Mouse (Mus musculus): ENCODE data around the gene Calr4. TPM values are rescaled to one million over a fixed set of nuclear protein-coding genes. Genes with fewer than 3 reads are reported as not detected.

Gene Calr4
- polyA plus RNA-seq, 1 experiment from 2014 or later: not detected

Other genes with a start within 250 kb of the Calr4 start
- 67.0 and 69.2 TPM in 2 replicates for gene Nrd1, start 233.8 kb upstream of the Calr4 start, polyA plus RNA-seq (2016; fragmentation: Nextera tagmentation; extraction: Ambion mirVana)
- 59.5 and 66.7 TPM in 2 replicates for gene Osbpl9, start 32.2 kb upstream of the Calr4 start, polyA plus RNA-seq (2016; fragmentation: Nextera tagmentation; extraction: Ambion mirVana)
- gene Eps15, start 45.8 kb downstream of the Calr4 start, polyA plus RNA-seq (2016; fragmentation: Nextera tagmentation; extraction: Ambion mirVana): 39.4 and 41.6 TPM in 2 replicates
- 2.5 and 2.8 TPM in 2 replicates for gene Ttc39a, start 172.1 kb downstream of the Calr4 start, polyA plus RNA-seq (2016; fragmentation: Nextera tagmentation; extraction: Ambion mirVana)